Mouse (Mus musculus): Measurements from ENCODE around the gene Dnajb8. TPM values are rescaled to one million over a fixed set of nuclear protein-coding genes. Genes with fewer than 3 reads are reported as not detected.

The Dnajb8 gene
- 1.4 TPM in 1 of 3 replicates, not detected in the others for total RNA-seq (2017)

DNA sequence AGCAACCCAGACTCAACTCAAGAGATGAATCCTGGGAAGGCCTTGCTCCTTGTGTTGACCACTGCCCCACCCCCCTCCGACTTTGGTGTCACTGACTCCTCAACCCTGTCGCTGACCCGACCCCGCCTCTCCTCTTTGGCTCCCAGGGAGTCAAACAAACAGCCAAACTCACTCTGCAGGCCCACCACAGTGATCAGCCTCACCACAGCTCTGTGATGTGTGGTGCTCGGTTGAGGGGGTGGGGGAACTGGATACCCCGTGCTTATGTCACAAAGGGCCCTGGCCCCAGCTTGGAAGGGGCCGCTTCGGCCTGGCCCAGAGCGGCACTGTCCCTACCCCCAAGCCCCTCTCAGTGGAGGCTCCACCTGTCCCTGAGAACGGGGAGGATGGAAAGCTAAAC lies at the start of gene Dnajb8:
Dnajb8 (plus strand) TSS at position 301 of the 400 bp plus-strand sequence.
- no peak for ATAC-seq (replicated peaks; ENCODE audit: insufficient number of reproducible peaks, low FRiP score, low TSS enrichment, poor library complexity, severe bottlenecking)

DNA sequence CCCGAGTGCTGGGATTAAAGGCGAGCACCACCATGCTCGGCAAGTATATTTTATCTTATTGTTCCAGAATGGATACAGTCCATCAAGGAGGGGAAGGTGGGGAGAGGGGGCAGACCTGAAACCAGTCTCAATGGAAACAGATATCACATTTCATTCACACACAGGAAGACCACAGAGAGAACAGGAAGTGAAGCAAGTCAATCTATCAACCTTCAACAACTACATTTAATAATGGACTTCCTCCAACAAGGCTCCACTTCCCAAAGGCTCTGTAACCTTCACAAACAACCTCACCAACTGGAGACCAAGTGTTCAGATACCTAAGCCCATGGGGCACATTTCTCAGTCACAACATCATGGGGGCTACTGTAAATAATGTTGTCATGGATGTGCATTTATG lies 47.9 kb upstream of the Dnajb8 start:
- ATAC-seq (replicated peaks; ENCODE audit: insufficient number of reproducible peaks, low FRiP score, low TSS enrichment, poor library complexity, severe bottlenecking): no peak

DNA sequence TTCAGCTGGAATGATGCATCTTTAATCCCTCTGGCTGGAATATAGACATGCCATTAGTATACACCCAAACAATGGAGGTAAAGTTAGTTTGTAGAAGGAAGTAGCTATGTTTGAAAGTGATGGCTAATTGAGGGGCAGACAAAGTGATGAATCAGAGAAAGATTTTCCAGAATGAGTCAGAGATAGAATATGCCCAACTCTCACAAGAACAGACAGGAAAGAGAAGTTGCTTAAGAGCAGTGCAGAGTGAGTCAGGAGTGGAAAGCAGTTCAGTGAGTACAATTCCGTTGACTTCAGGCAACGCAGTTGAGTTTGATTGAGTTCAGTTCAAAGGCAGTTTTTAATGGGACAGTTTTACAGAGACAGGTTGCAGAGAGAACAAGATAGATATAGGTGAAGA lies 47.4 kb upstream of the Dnajb8 start:
- ATAC-seq (replicated peaks; ENCODE audit: insufficient number of reproducible peaks, low FRiP score, low TSS enrichment, poor library complexity, severe bottlenecking): no peak

DNA sequence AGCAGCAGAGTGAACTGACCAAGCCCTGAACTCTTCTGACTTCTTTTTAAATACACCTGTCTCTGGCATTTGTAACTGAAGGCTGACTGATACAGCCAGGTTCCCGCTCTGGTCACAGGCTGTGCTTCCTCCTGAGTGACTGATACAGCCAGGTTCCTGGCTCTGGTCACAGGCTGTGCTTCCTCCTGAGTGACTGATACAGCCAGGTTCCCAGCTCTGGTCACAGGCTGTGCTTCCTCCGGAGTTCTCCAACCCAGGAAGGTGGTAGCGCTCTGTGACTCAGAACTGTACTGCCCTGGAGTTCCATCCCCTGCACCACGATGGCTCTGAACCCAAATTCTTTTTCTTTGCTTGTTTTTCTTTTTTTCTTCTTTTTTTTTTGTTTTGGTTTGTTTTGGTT lies 37.4 kb upstream of the Dnajb8 start:
- ATAC-seq (replicated peaks; ENCODE audit: insufficient number of reproducible peaks, low FRiP score, low TSS enrichment, poor library complexity, severe bottlenecking): no peak

DNA sequence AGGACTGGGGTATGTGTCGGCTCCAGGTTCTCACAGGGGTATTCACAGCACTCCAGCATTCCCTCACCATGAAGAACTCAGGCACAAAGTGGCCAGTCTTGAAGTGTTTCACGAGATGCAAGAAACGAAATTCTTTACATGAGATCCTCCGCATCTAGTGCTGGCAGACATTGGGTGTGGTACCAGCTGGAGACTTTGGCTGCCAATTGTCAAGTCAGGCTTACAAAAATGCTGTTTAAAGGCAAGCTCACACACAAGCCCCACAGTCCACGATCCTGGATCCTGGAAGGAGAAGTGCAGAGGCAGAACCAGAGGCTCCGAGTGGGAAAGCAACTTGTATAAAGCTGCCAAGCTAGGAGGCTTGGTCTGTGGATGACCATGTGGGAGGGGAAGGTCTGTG lies 33.9 kb upstream of the Dnajb8 start:
- ATAC-seq (replicated peaks; ENCODE audit: insufficient number of reproducible peaks, low FRiP score, low TSS enrichment, poor library complexity, severe bottlenecking): no peak

DNA sequence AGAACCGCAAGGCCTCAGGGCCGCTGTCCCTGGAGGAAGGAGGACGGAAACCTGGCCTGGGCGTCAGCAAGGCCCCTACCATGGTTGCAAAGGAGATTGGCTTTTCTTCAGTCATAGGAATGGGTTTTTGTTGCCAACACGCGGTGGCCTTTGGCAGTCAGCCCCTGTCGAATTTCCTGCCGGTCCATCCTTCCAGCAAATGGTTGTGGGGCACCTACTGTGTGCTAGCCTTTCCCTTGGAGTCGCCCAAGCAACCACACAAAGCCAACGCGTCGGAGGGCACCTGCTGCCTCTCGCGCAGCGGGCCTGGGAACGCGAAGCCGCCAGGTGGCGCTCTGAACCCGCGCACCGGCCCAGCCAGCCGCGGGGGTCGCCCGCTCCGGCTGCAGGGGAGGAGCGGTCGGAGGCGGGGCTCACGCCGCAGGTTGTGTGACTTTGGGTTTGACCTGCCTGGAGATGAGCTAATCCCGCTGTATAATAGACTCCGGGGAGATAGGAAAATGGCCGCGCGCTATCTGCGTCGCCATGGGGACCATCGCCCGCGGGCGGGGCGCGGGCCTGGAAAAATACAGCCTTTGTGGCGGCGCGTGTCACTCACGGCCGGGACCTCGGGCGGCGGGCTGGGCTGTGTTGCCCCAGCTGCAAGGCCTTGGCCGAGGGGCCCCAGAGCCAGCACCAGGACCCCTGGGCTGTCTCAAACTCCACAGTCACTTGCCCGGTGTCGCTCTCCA lies 32.6 kb upstream of the Dnajb8 start:
- ATAC-seq (replicated peaks; ENCODE audit: insufficient number of reproducible peaks, low FRiP score, low TSS enrichment, poor library complexity, severe bottlenecking): no peak; the same call in 1 of the 2 replicates

DNA sequence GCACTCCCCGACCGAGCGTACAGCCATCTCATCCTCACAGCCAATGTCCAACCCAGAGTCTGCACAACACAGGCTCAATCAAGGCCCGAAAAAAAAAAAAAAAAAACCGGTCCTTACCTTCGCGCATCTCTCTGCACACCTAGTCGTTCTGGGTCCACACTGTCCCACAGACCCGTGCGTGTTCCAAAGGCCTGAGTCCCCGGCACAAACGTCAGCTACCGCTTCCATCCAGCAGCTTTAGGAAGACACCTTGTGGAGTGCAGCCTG lies 32.1 kb upstream of the Dnajb8 start:
- no peak for ATAC-seq (replicated peaks; ENCODE audit: insufficient number of reproducible peaks, low FRiP score, low TSS enrichment, poor library complexity, severe bottlenecking)

DNA sequence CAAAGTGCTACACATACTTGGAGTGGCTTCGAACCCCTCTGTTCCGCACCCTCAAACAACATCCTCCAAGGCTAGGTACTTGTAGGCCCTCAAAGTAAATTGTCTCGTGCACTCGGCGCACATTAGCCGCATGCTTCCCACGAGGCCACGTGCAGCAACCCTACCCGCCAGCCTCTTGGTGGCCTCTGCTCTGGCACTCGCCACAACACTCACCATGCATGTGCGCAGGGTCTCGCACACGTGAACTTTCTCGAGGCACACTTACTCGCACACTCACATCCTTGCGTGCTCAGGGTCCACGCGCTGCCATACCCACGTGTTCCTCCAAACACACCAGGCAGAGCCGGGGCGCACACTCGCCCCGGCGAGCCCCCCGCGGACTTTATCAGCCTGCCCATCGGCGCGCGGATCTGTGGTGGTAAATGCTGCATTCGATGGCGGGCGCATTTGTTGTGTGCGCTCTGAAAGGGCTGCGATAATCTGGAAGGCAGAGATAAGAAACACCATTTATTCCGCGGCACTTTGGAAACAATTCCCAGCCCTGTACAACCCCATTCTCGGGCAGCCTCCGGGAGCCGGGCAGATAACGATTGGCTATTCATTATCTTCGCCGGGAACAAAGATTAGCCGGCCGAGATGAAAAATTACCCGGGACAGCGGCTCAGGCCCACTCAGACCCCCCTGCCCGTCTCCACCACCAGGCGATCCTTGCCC lies 31.6 kb upstream of the Dnajb8 start:
- ATAC-seq (replicated peaks; ENCODE audit: insufficient number of reproducible peaks, low FRiP score, low TSS enrichment, poor library complexity, severe bottlenecking): no peak

DNA sequence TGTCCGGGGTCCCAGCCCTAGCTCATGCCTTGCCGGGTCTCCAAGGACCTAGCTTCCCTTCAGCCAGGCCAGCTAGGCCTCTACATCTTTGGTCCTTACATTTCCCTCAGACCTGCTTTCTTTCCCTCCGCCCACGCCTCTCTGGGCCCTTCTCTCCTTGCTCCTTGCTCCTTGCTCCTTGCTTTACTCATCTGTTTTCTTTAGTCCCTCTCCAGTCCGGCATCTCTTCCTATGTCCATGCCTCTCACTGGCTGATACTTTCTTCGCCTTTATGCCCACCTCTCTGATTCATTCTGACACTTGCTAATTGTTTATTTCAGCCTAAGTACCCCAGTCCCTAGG lies 31.1 kb upstream of the Dnajb8 start:
- no peak for ATAC-seq (replicated peaks; ENCODE audit: insufficient number of reproducible peaks, low FRiP score, low TSS enrichment, poor library complexity, severe bottlenecking)

DNA sequence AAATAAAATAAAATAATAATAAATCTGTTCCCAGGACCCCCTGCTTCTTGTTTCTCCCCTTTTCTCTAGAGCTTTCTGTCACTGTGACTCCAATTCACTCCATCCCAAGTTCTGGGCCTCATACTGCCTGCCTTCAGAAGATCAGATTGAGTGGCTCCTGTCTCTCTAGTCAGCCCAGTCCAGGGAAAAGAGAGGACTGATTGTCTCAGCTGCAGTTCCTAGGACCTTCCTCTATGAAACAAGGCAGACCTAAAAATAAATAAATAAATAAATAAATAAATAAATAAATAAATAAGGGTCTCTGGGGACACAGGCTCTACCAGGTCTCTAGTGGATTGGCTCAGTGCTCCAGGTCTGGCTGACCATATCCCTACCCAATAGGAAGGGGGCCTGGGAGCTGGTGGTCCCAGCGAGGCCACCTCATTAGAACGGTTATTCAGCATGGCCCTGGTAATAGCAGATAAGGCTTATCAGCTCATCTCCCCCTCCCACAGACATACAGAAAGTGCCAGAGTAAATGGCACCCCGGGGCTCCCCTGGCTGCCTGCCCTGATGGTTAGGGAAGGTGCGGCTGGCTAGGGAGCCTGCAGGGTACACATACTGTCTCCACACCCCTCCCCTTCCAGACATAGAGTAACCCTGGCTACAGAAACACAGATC lies 30.5 kb upstream of the Dnajb8 start:
- no peak for ATAC-seq (replicated peaks; ENCODE audit: insufficient number of reproducible peaks, low FRiP score, low TSS enrichment, poor library complexity, severe bottlenecking)

DNA sequence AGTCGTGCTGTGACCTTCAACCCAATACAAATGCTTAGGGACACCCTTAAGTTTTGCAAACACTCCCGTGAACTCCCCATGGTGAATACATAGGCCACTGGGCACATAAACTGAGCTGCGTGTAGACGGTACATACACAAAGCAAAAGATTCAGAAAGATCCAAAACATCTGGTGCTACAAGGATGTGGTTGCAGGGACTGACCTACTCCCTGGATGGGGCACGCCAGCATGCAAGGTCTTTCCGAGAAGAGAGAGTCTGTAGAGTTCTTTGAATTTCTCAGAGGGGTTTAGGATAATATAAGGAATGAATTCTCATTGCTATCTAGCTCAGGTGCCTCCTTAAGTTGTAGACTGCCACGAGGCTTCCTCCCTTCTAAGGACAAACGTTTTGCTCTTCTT lies 29.3 kb upstream of the Dnajb8 start:
- no peak for ATAC-seq (replicated peaks; ENCODE audit: insufficient number of reproducible peaks, low FRiP score, low TSS enrichment, poor library complexity, severe bottlenecking)

DNA sequence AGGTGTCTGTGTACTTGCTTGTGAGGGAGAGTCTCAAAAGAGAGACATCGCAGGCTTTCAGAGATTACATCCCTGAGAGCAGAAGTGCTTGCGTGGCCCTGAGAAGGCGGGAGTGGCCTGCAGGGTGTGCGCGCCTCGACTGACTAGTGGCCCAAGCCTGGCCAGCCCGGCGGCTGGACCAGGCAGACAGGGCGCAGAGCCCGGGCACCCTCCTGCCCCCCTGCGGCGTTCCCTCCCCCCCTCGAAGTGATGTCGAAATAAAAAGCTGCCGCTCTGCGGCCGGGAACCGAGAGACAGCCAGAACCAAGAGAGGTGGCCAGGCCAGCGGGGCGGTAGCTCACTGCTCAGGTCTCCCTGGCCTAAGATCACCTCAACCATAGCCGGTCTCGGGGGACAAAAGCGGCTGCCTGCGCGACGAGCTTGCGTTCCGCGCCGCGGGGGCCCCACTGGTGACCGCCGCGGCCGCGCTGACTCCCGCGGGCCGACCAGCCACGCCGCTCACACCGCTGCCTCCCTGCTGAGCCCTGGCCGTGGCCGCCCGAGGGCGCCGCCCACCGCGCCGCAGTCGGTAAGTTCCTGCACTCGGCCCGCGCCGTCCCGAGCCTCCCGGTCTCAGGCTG lies 28.5 kb upstream of the Dnajb8 start, which contains the start of gene Gata2:
Gata2 (plus strand) TSS at position 459 of the 620 bp plus-strand sequence.
- ATAC-seq (replicated peaks; ENCODE audit: insufficient number of reproducible peaks, low FRiP score, low TSS enrichment, poor library complexity, severe bottlenecking): no peak

DNA sequence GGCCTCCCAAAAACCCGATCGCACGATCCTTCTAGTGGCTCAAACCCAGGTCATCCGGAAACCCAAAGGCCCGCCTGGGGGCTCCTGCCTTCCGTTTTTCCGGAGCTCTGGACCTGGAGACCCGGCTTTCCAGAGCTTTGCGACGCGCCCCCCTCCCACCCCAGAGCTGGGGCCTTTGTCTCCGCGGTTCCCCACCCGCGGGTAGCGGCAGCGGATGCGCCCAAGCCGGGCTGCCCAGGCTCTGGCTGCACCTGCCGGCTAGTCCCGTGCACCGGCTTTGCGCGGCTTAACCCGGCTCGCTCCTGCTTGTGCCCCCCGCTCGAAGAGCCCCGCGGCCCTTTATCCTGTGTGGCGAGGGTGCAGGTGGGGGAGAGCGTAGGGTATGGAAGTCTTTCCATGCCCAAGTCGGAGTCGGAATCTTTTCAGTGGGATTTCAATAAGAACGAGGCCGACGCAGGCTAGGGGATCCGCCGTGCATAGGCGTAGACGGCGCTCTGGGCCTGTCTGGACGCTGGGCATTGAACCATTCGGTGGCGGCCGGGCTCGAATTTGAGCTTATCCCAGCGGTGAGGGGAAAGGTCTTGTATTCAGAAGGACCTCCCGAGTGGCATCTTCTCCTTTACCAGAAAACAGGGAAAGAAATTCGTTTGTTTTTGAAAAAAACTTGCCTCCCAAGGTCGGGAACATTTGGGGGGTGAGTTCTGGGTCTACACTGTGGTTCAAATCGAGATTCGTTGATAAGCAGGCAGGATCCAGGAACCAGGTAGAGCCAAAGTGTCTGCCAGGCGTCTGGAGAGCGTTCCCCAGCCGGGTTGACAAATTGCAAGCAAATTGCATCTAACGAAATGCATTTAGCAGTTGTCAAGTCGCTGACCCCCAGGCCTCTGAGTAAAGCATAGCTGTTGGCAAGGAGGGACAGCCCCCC lies 27.8 kb upstream of the Dnajb8 start:
- ATAC-seq (replicated peaks; ENCODE audit: insufficient number of reproducible peaks, low FRiP score, low TSS enrichment, poor library complexity, severe bottlenecking): no peak

DNA sequence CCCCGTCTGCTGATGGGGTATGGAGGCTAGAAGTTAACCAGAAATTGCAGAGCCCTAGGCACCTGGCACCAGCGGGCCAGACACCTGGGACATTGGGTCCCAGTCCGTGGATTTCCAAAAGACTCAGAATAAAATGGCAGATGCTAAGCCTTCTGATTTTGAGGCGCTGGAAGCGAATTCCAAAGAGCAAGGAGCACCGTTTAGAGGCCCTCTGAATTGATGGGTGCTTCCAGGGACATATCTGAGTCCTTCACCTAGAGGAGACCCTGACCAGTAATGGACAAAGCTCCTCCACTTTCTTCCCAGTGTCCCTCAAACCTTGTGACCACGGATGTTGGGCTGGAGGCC lies 27.1 kb upstream of the Dnajb8 start:
- no peak for ATAC-seq (replicated peaks; ENCODE audit: insufficient number of reproducible peaks, low FRiP score, low TSS enrichment, poor library complexity, severe bottlenecking)

DNA sequence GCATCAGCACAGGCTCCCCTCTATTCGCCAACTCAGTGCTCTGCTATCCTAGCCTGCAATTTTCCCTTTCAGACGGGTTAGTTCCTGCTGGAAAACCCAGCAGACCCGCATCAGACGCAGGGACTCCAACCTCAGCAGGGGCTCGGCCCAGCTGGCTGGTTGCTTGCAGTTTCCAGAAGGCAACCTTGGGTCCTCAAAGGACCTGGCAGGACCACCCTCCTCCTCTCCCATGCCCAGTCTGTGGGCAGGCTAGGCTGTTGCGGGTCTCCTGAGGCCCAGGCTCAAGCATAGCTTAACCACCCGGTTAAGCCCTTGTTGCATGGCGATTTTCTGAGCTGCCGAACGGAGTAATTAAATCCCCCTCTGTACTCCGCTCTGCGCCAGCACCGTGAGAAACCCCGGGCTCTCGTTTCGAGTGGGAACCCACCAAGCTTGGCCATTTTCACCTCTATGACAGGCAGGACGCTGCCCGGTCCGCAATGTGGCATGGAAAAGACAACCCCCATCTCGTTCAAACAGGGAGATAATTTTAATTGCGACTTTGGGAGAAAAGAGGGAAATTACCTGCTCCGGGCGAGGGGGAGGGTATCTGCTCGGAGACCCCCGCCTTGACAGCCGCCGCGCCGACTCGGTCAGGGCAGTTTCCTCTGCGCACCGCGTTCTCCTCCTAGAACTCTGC lies 25.9 kb upstream of the Dnajb8 start:
- no peak for ATAC-seq (replicated peaks; ENCODE audit: insufficient number of reproducible peaks, low FRiP score, low TSS enrichment, poor library complexity, severe bottlenecking)

DNA sequence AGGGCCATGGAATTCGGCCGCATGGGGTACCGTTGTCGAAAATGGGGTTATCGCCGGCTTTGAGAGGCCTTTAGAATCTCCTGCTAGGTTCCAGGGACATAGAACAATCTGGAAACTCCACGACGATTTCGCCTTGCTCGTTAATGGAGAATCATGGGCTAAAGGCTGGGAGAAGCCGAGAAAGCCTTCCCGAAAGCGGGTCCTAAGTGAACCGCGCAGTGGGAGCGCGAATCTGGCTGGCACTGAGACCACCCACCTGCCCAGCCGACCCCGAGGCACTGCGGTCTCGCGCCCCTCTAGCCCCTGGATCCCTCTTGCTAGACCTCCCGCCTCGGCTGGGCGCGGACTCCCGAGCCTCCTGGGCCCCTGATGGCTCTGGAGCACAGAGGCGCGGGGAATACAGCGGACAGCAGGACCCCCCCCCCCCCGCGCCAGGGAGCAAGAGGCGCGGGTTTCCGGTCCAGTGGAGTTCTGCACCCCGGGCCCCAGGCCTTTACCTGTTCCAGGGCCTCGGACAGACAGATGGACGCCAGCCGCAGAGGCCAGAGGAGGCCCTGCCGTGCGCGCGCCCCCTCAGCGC lies 25.2 kb upstream of the Dnajb8 start:
- no peak for ATAC-seq (replicated peaks; ENCODE audit: insufficient number of reproducible peaks, low FRiP score, low TSS enrichment, poor library complexity, severe bottlenecking)

DNA sequence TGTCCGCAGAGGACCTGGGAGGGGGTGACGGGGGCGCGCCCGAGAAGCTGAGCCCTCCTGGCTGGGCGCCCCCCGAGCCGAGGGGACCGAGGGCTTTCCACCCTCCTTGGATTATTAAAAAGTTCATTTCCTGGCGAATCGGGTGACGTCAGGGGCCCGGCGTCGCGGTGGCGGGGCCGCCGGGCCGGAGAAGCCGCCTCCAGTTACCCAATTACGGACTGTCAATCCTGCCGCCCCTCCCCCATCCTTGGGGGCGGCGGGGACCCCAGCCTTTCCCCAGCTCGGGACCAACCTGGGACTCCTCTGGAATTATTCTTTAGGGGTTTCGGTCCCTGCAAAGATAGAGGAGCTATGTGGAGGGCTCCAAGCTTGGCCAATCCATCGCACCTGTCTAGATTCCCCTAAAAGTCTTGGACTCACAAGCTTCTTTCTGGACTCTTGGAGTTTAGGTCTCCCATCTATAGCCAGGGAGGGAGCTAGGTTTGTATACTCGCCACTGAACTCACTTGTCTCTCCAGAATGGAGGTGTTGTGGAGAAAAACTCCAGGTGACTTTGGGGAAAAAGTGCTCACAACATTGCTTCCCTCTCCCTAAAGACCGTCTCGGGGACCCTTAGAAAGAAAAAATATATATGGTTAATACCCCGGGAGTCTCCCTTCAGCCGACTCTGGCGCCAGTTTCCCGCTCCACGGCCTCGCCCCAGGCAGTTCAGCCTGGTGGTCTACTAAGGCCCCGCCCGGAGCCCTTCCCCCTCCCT lies 24.6 kb upstream of the Dnajb8 start:
- ATAC-seq (replicated peaks; ENCODE audit: insufficient number of reproducible peaks, low FRiP score, low TSS enrichment, poor library complexity, severe bottlenecking): no peak
